Comparison of ENCODE assay signal across 8 mouse cellular contexts in genomic region chr16:38711245-38711644, GRCm38 (mm10). TPM values are rescaled to one million over a fixed set of nuclear protein-coding genes. Genes with fewer than 3 reads are reported as not detected.
DNase-seq lines count a peak whose midpoint lies in the region; ATAC-seq and TF ChIP-seq lines count a peak whose summit lies in the region.

No protein-coding gene starts in this region.

- H3K4me2 ChIP-seq in forebrain, postnatal 0 days (ENCODE audit: low read depth), result peak overlapping the region; percentile 85
- H3K4me2 ChIP-seq in forebrain, embryonic 12.5 days, result no peak overlapping the region; the same call in 1 of the 2 replicates
- H3K4me2 ChIP-seq in heart, postnatal 0 days (ENCODE audit: low read depth, low read length), result peak overlapping the region; percentile 85
- H3K4me2 ChIP-seq in liver, embryonic 16.5 days (ENCODE audit: low read depth, low read length), result peak overlapping the region; percentile 72; the same call in 1 of the 2 replicates

- DNase-seq in forebrain, postnatal 0 days, result no peak
- DNase-seq in 3T3-L1 (ENCODE audit: low read depth, low spot score), result peak; percentile 51
- no peak for DNase-seq in heart, postnatal 0 days (ENCODE audit: low spot score)
- DNase-seq in right cerebral cortex, adult 2 months (ENCODE audit: low spot score in 2 of 2), result no peak
- no peak for DNase-seq in spleen, postnatal 4 days (ENCODE audit: low spot score in 2 of 2)
- DNase-seq in frontal cortex, postnatal 10 days (ENCODE audit: low spot score in 2 of 2), result no peak

- H3K4me1 ChIP-seq in forebrain, postnatal 0 days (ENCODE audit: insufficient read depth), result 0 out of 2 replicates have a peak, but pooled peaks cover 5% of the 10 kb centered on the region
- H3K4me1 ChIP-seq in forebrain, embryonic 12.5 days, result peaks cover 14% of the 10 kb centered on the region
- peaks cover 45% of the 10 kb centered on the region for H3K4me1 ChIP-seq in heart, postnatal 0 days (ENCODE audit: control insufficient read depth, insufficient read depth)
- H3K4me1 ChIP-seq in liver, embryonic 16.5 days (ENCODE audit: control insufficient read depth, low read depth, low read length), result peaks cover 2% of the 10 kb centered on the region

- TF ChIP-seq EP300 in heart, postnatal 0 days (IDR thresholded peaks at IDR 0.05; ENCODE audit: low read depth), result no peak

- WGBS in forebrain, postnatal 0 days, result 63% methylated on average over 4 of the region's 4 CpGs
- 68% methylated on average over 4 of the region's 4 CpGs for WGBS in forebrain, embryonic 12.5 days
- 19% methylated on average over 4 of the region's 4 CpGs for WGBS in heart, postnatal 0 days
- 24% methylated on average over 4 of the region's 4 CpGs for WGBS in liver, embryonic 16.5 days (ENCODE audit: insufficient replicate concordance)

- H3K27me3 ChIP-seq in forebrain, postnatal 0 days (ENCODE audit: insufficient read depth, low read length), result no peaks in the 10 kb centered on the region
- peaks cover 15% of the 10 kb centered on the region; the same call in 1 of the 2 replicates for H3K27me3 ChIP-seq in forebrain, embryonic 12.5 days
- H3K27me3 ChIP-seq in heart, postnatal 0 days (ENCODE audit: control insufficient read depth, insufficient read depth, low read length), result no peaks in the 10 kb centered on the region
- H3K27me3 ChIP-seq in liver, embryonic 16.5 days (ENCODE audit: control insufficient read depth, insufficient read depth, low read depth, low read length), result peaks cover 44% of the 10 kb centered on the region

- no peak overlapping the region for H3K4me3 ChIP-seq in forebrain, postnatal 0 days (ENCODE audit: low read depth, low read length)
- H3K4me3 ChIP-seq in forebrain, embryonic 12.5 days (replicated peaks), result no peak overlapping the region
- H3K4me3 ChIP-seq in heart, postnatal 0 days (ENCODE audit: low read depth, low read length), result peak overlapping the region; percentile 88
- H3K4me3 ChIP-seq in liver, embryonic 16.5 days (ENCODE audit: low read depth, low read length), result no peak overlapping the region

- no peak for TF ChIP-seq CTCF in forebrain, postnatal 0 days (IDR thresholded peaks at IDR 0.05; ENCODE audit: low read depth)
- TF ChIP-seq CTCF in heart, postnatal 0 days (IDR thresholded peaks at IDR 0.05; ENCODE audit: low read depth), result no peak

- H3K27ac ChIP-seq in forebrain, postnatal 0 days (ENCODE audit: low read depth, low read length), result no peak overlapping the region
- no peak overlapping the region for H3K27ac ChIP-seq in forebrain, embryonic 12.5 days
- peak overlapping the region; percentile 98 for H3K27ac ChIP-seq in heart, postnatal 0 days (ENCODE audit: low read depth)
- H3K27ac ChIP-seq in liver, embryonic 16.5 days (ENCODE audit: low read length), result no peak overlapping the region

- H3K36me3 ChIP-seq in forebrain, postnatal 0 days (ENCODE audit: insufficient read depth), result no peaks in the 10 kb centered on the region
- H3K36me3 ChIP-seq in forebrain, embryonic 12.5 days (replicated peaks), result no peaks in the 10 kb centered on the region
- no peaks in the 10 kb centered on the region for H3K36me3 ChIP-seq in heart, postnatal 0 days (replicated peaks; ENCODE audit: control insufficient read depth, insufficient read depth, low read length)
- H3K36me3 ChIP-seq in liver, embryonic 16.5 days (ENCODE audit: control insufficient read depth, insufficient read depth), result no peaks in the 10 kb centered on the region

- no peaks in the 10 kb centered on the region for H3K9me3 ChIP-seq in forebrain, postnatal 0 days (ENCODE audit: low read length)
- no peaks in the 10 kb centered on the region for H3K9me3 ChIP-seq in forebrain, embryonic 12.5 days
- no peaks in the 10 kb centered on the region for H3K9me3 ChIP-seq in heart, postnatal 0 days (replicated peaks; ENCODE audit: control insufficient read depth, low read length)
- no peaks in the 10 kb centered on the region for H3K9me3 ChIP-seq in liver, embryonic 16.5 days (replicated peaks; ENCODE audit: control insufficient read depth, low read length)

- no peak for ATAC-seq in forebrain, postnatal 0 days
- ATAC-seq in forebrain, embryonic 12.5 days (ENCODE audit: low FRiP score), result no peak
- no peak for ATAC-seq in heart, postnatal 0 days (ENCODE audit: insufficient read depth, low read depth)
- no peak for ATAC-seq in liver, embryonic 16.5 days (ENCODE audit: low read depth)

- no peak overlapping the region for H3K9ac ChIP-seq in forebrain, postnatal 0 days
- H3K9ac ChIP-seq in forebrain, embryonic 12.5 days, result no peak overlapping the region
- H3K9ac ChIP-seq in heart, postnatal 0 days (replicated peaks; ENCODE audit: low read depth, low read length), result peak overlapping the region; percentile 86
- no peak overlapping the region for H3K9ac ChIP-seq in liver, embryonic 16.5 days (ENCODE audit: low read depth, low read length)

RNA-seq across cellular contexts. Expression of gene Arhgap31, which starts 1.8 kb away (rescaled TPM):
- 7.7 and 9.6 TPM in 2 replicates for total RNA-seq in forebrain, postnatal 0 days (2014; rRNA removed)
- 1.8 and 2.4 TPM in 2 replicates for polyA plus RNA-seq in forebrain, postnatal 0 days (2015; fragmentation: Nextera tagmentation; extraction: Ambion mirVana)
- 6.4 and 8.8 TPM in 2 replicates for polyA plus RNA-seq in forebrain, embryonic 12.5 days (2016; fragmentation: Nextera tagmentation; extraction: Ambion mirVana)
- total RNA-seq in heart, postnatal 0 days (2014; rRNA removed; ENCODE audit: low replicate concordance), result 60.6 and 63.5 TPM in 2 replicates
- polyA plus RNA-seq in heart, postnatal 0 days (2015; fragmentation: Nextera tagmentation; extraction: Ambion mirVana), result 15.0 and 15.7 TPM in 2 replicates
- 1.6 and 1.7 TPM in 2 replicates for polyA plus RNA-seq in liver, embryonic 16.5 days (2015; fragmentation: Nextera tagmentation; extraction: Ambion mirVana)

RNA-seq across cellular contexts. Expression of gene B4galt4, which starts 30.8 kb away (rescaled TPM):
- 25.0 and 32.9 TPM in 2 replicates for total RNA-seq in forebrain, postnatal 0 days (2014; rRNA removed)
- 26.6 and 27.3 TPM in 2 replicates for polyA plus RNA-seq in forebrain, postnatal 0 days (2015; fragmentation: Nextera tagmentation; extraction: Ambion mirVana)
- 21.1 and 25.6 TPM in 2 replicates for polyA plus RNA-seq in forebrain, embryonic 12.5 days (2016; fragmentation: Nextera tagmentation; extraction: Ambion mirVana)
- 12.4 and 26.6 TPM in 2 replicates for total RNA-seq in heart, postnatal 0 days (2014; rRNA removed; ENCODE audit: low replicate concordance)
- polyA plus RNA-seq in heart, postnatal 0 days (2015; fragmentation: Nextera tagmentation; extraction: Ambion mirVana), result 12.6 and 14.5 TPM in 2 replicates
- polyA plus RNA-seq in liver, embryonic 16.5 days (2015; fragmentation: Nextera tagmentation; extraction: Ambion mirVana), result 2.6 and 2.9 TPM in 2 replicates
